Mouse (Mus musculus) hindbrain, embryonic 16.5 days (tissue): ENCODE data around the gene Aldh3a1. TPM values are rescaled to one million over a fixed set of nuclear protein-coding genes. Genes with fewer than 3 reads are reported as not detected.
A peak's percentile ranks its signal among the peaks of the same experiment; 100 is the strongest.

Experiments
- ATAC-seq: fragments of 200-750 bp; cut with Nextera tagmentation; 2 replicates; pipeline ENCODE4 v1.8.0; 2017; ENCODE audit warnings: moderate TSS enrichment, moderate library complexity
- H3K27ac ChIP-seq: fragments of 300-500 bp; sonication (generic); 2 replicates; pipeline ENCODE4 v1.5.1; 2014; ENCODE audit warnings: low read depth, mild to moderate bottlenecking, control low read depth, low read length, moderate library complexity
- H3K27me3 ChIP-seq: fragments of 300-500 bp; sonication (generic); replicated peaks from 2 replicates; pipeline ENCODE4 v1.6.1; 2014; ENCODE audit warnings: low read length; ENCODE audit not compliant: control insufficient read depth, insufficient read depth
- H3K36me3 ChIP-seq: fragments of 300-500 bp; sonication (generic); 2 replicates; pipeline ENCODE4 v1.6.1; 2014; ENCODE audit warnings: mild to moderate bottlenecking, low read length, moderate library complexity, mixed read lengths; ENCODE audit not compliant: control insufficient read depth, insufficient read depth
- H3K4me1 ChIP-seq: fragments of 300-500 bp; sonication (generic); 2 replicates; pipeline ENCODE4 v1.6.1; 2014; ENCODE audit warnings: low read depth, low read length; ENCODE audit not compliant: control insufficient read depth, insufficient read depth
- H3K4me2 ChIP-seq: fragments of 300-500 bp; sonication (generic); 2 replicates; pipeline ENCODE4 v1.6.1; 2014; ENCODE audit warnings: mild to moderate bottlenecking, low read length, control low read depth, moderate library complexity
- H3K4me3 ChIP-seq: fragments of 300-500 bp; sonication (generic); 2 replicates; pipeline ENCODE4 v1.5.1; 2014; ENCODE audit warnings: mild to moderate bottlenecking, low read length, control low read depth, moderate library complexity
- H3K9ac ChIP-seq: fragments of 300-500 bp; sonication (generic); 2 replicates; pipeline ENCODE4 v1.6.1; 2014; ENCODE audit warnings: low read depth, mild to moderate bottlenecking, control low read depth, low read length, moderate library complexity
- H3K9me3 ChIP-seq: fragments of 300-500 bp; sonication (generic); 2 replicates; pipeline ENCODE4 v1.6.1; 2014; ENCODE audit warnings: mild to moderate bottlenecking, low read length, moderate library complexity; ENCODE audit not compliant: control insufficient read depth
- WGBS: fragments of 180-500 bp; shearing (Covaris S2); extraction: QIAGEN DNeasy Blood & Tissue Kit; methylation state at CpG from one replicate; pipeline ENCODE4 v1.1.7; 2014; 5-methylcytosine and 5-hydroxymethylcytosine counted together
- polyA plus RNA-seq: library from polyadenylated mRNA; unstranded; fragments of >200 nt; fragmentation: Nextera tagmentation; extraction: Ambion mirVana; gene quantifications from 2 replicates; pipeline ENCODE4 v1.2.1, GENCODE M21; 2015

The Aldh3a1 gene
- polyA plus RNA-seq, 1 experiment from 2014 or later, result 0.40 TPM

GRCm38 (mm10) chr11:61225511-61225910 is 18.2 kb downstream of the Aldh3a1 start:
- Histone ChIP-seq H3K4me3 (no peak overlapping the region), H3K9ac (no peak overlapping the region), H3K27me3 (no peaks in the 10 kb centered on the region), H3K4me1 (no peaks in the 10 kb centered on the region), H3K9me3 (no peaks in the 10 kb centered on the region), H3K4me2 (no peak overlapping the region), H3K36me3 (no peaks in the 10 kb centered on the region), H3K27ac (no peak overlapping the region; the same call in 1 of the 2 replicates)
- 76% methylated on average over 4 of the region's 4 CpGs for WGBS
- no peak for ATAC-seq

- H3K27ac ChIP-seq, result peak overlapping the region; percentile 29; the same call in 1 of the 2 replicates
- H3K4me3 ChIP-seq, result no peak overlapping the region
- H3K36me3 ChIP-seq, result no peaks in the 10 kb centered on the region
- no peaks in the 10 kb centered on the region for H3K4me1 ChIP-seq
- H3K9ac ChIP-seq, result no peak overlapping the region
- peak; percentile 60 for ATAC-seq
- WGBS, result 72% methylated on average over 6 of the region's 6 CpGs
- H3K27me3 ChIP-seq, result no peaks in the 10 kb centered on the region
- H3K4me2 ChIP-seq, result no peak overlapping the region
- no peaks in the 10 kb centered on the region for H3K9me3 ChIP-seq
These were observed 18.6 kb downstream of the Aldh3a1 start for GRCm38 (mm10) chr11:61225941-61226412.

GRCm38 (mm10) chr11:61227816-61228215 is 20.5 kb downstream of the Aldh3a1 start:
- no peak for ATAC-seq
- WGBS, result 82% methylated on average over 8 of the region's 8 CpGs
- H3K9ac ChIP-seq, result no peak overlapping the region
- no peaks in the 10 kb centered on the region for H3K9me3 ChIP-seq
- H3K4me3 ChIP-seq, result no peak overlapping the region
- H3K4me1 ChIP-seq, result 0 out of 2 replicates have a peak, but pooled peaks cover 2% of the 10 kb centered on the region
- H3K36me3 ChIP-seq, result no peaks in the 10 kb centered on the region
- H3K27ac ChIP-seq, result no peak overlapping the region
- no peak overlapping the region for H3K4me2 ChIP-seq
- H3K27me3 ChIP-seq, result no peaks in the 10 kb centered on the region

GRCm38 (mm10) chr11:61228406-61228805 is 21.1 kb downstream of the Aldh3a1 start:
- H3K27ac ChIP-seq, result no peak overlapping the region
- no peak for ATAC-seq
- H3K27me3 ChIP-seq, result no peaks in the 10 kb centered on the region
- no peak overlapping the region for H3K9ac ChIP-seq
- no peaks in the 10 kb centered on the region for H3K9me3 ChIP-seq
- 0 out of 2 replicates have a peak, but pooled peaks cover 2% of the 10 kb centered on the region for H3K4me1 ChIP-seq
- no peak overlapping the region for H3K4me3 ChIP-seq
- 65% methylated on average over 3 of the region's 3 CpGs for WGBS
- no peak overlapping the region for H3K4me2 ChIP-seq
- no peaks in the 10 kb centered on the region for H3K36me3 ChIP-seq

- Histone ChIP-seq H3K27me3 (no peaks in the 10 kb centered on the region), H3K4me2 (peak overlapping the region; percentile 39), H3K9me3 (no peaks in the 10 kb centered on the region), H3K4me3 (no peak overlapping the region), H3K27ac (no peak overlapping the region), H3K4me1 (0 out of 2 replicates have a peak, but pooled peaks cover 2% of the 10 kb centered on the region), H3K36me3 (no peaks in the 10 kb centered on the region), H3K9ac (no peak overlapping the region; the same call in 1 of the 2 replicates)
- peak; percentile 76 for ATAC-seq
- 6% methylated on average over 9 of the region's 9 CpGs for WGBS
These were observed 24.0 kb downstream of the Aldh3a1 start for GRCm38 (mm10) chr11:61231329-61231728.

- Histone ChIP-seq H3K27me3 (no peaks in the 10 kb centered on the region), H3K4me2 (no peak overlapping the region), H3K9ac (no peak overlapping the region), H3K9me3 (no peaks in the 10 kb centered on the region), H3K36me3 (no peaks in the 10 kb centered on the region), H3K27ac (no peak overlapping the region), H3K4me1 (0 out of 2 replicates have a peak, but pooled peaks cover 2% of the 10 kb centered on the region), H3K4me3 (no peak overlapping the region)
- no peak for ATAC-seq
- WGBS, result 66% methylated on average over 5 of the region's 5 CpGs
These were observed 26.8 kb downstream of the Aldh3a1 start for GRCm38 (mm10) chr11:61234174-61234573.

GRCm38 (mm10) chr11:61236015-61236414 is 28.7 kb downstream of the Aldh3a1 start:
- Histone ChIP-seq H3K4me1 (0 out of 2 replicates have a peak, but pooled peaks cover 2% of the 10 kb centered on the region), H3K27ac (no peak overlapping the region), H3K36me3 (no peaks in the 10 kb centered on the region), H3K9me3 (no peaks in the 10 kb centered on the region), H3K9ac (no peak overlapping the region), H3K4me3 (no peak overlapping the region), H3K4me2 (no peak overlapping the region), H3K27me3 (no peaks in the 10 kb centered on the region)
- 91% methylated on average over 3 of the region's 3 CpGs for WGBS
- ATAC-seq, result no peak

GRCm38 (mm10) chr11:61244406-61244805 is 37.1 kb downstream of the Aldh3a1 start:
- Histone ChIP-seq H3K4me3 (no peak overlapping the region), H3K4me2 (no peak overlapping the region), H3K36me3 (peaks cover 8% of the 10 kb centered on the region; the same call in 1 of the 2 replicates), H3K27me3 (no peaks in the 10 kb centered on the region), H3K27ac (no peak overlapping the region), H3K4me1 (no peaks in the 10 kb centered on the region), H3K9ac (no peak overlapping the region), H3K9me3 (no peaks in the 10 kb centered on the region)
- 84% methylated on average over 7 of the region's 7 CpGs for WGBS
- ATAC-seq, result no peak

- Histone ChIP-seq H3K4me3 (no peak overlapping the region), H3K4me2 (no peak overlapping the region), H3K9me3 (no peaks in the 10 kb centered on the region), H3K9ac (no peak overlapping the region), H3K36me3 (peaks cover 20% of the 10 kb centered on the region), H3K27ac (no peak overlapping the region), H3K27me3 (no peaks in the 10 kb centered on the region), H3K4me1 (no peaks in the 10 kb centered on the region)
- no peak for ATAC-seq
- 86% methylated on average over 10 of the region's 10 CpGs for WGBS
These were observed 44.4 kb downstream of the Aldh3a1 start for GRCm38 (mm10) chr11:61251741-61252140.
